ENCODE assay signal across 8 mouse cellular contexts in genomic region chr9:122922436-122922835, GRCm38 (mm10). TPM values are rescaled to one million over a fixed set of nuclear protein-coding genes. Genes with fewer than 3 reads are reported as not detected.
DNase-seq lines count a peak whose midpoint lies in the region; ATAC-seq and TF ChIP-seq lines count a peak whose summit lies in the region.

No protein-coding gene starts in this region.

- peak overlapping the region; percentile 73 for H3K4me2 ChIP-seq in heart, embryonic 14.5 days (ENCODE audit: low read length)
- peak overlapping the region; percentile 77 for H3K4me2 ChIP-seq in hindbrain, embryonic 14.5 days (replicated peaks)
- H3K4me2 ChIP-seq in midbrain, embryonic 12.5 days (replicated peaks) = peak overlapping the region; percentile 60

- no peak for TF ChIP-seq CTCF in cortical plate, adult 2 months (IDR thresholded peaks at IDR 0.05; ENCODE audit: extremely low read depth, insufficient read depth, low read length)
- TF ChIP-seq CTCF in thymus, adult 2 months (IDR thresholded peaks at IDR 0.05; ENCODE audit: borderline replicate concordance, control insufficient read depth, extremely low read depth, insufficient read depth, low read length, poor library complexity) = no peak

- H3K9ac ChIP-seq in heart, embryonic 14.5 days (ENCODE audit: low read length) = peak overlapping the region; percentile 88; the same call in 1 of the 2 replicates
- peak overlapping the region; percentile 99 for H3K9ac ChIP-seq in hindbrain, embryonic 14.5 days
- H3K9ac ChIP-seq in midbrain, embryonic 12.5 days (replicated peaks) = 0 out of 2 replicates have a peak overlapping the region, but pooled peaks have one; percentile 94

- peaks cover 28% of the 10 kb centered on the region for H3K36me3 ChIP-seq in heart, embryonic 14.5 days (ENCODE audit: control insufficient read depth, insufficient read depth, low read length)
- peaks cover 27% of the 10 kb centered on the region for H3K36me3 ChIP-seq in hindbrain, embryonic 14.5 days (replicated peaks; ENCODE audit: control insufficient read depth, insufficient read depth)
- H3K36me3 ChIP-seq in midbrain, embryonic 12.5 days = peaks cover 29% of the 10 kb centered on the region
- H3K36me3 ChIP-seq in thymus, adult 2 months (ENCODE audit: control insufficient read depth, insufficient read depth, low read length) = no peaks in the 10 kb centered on the region

- DNase-seq in heart, adult 9 months (ENCODE audit: low spot score in 2 of 2) = no peak
- no peak for DNase-seq in hindbrain, embryonic 14.5 days (ENCODE audit: low spot score)
- no peak for DNase-seq in left cerebral cortex, postnatal 25 days (ENCODE audit: low spot score in 2 of 2)
- DNase-seq in thymus, adult 2 months = no peak
- no peak for DNase-seq in urinary bladder, postnatal 36 days (ENCODE audit: low spot score in 2 of 2)

- H3K27ac ChIP-seq in heart, embryonic 14.5 days (replicated peaks in 1 of 2; ENCODE audit: control insufficient read depth in 1 of 2, insufficient read depth in 1 of 2, low read depth in 2 of 2, low read length in 2 of 2) = no peak overlapping the region
- H3K27ac ChIP-seq in cortical plate, adult 2 months (ENCODE audit: insufficient read depth, low read length) = no peak overlapping the region
- H3K27ac ChIP-seq in hindbrain, embryonic 14.5 days = peak overlapping the region; percentile 86; the same call in 1 of the 2 replicates
- no peak overlapping the region for H3K27ac ChIP-seq in midbrain, embryonic 12.5 days (replicated peaks)
- H3K27ac ChIP-seq in thymus, adult 2 months (ENCODE audit: control insufficient read depth, insufficient read depth, low read length) = no peak overlapping the region

- no peak for TF ChIP-seq POLR2A in cortical plate, adult 2 months (IDR thresholded peaks at IDR 0.05; ENCODE audit: extremely low read depth, insufficient read depth, low read length)
- no peak for TF ChIP-seq POLR2A in thymus, adult 2 months (IDR thresholded peaks at IDR 0.05; ENCODE audit: control insufficient read depth, extremely low read depth, insufficient read depth, low read length, poor library complexity)

- no peaks in the 10 kb centered on the region for H3K9me3 ChIP-seq in heart, embryonic 14.5 days (ENCODE audit: control insufficient read depth, low read length)
- H3K9me3 ChIP-seq in hindbrain, embryonic 14.5 days (ENCODE audit: control insufficient read depth, low read length) = no peaks in the 10 kb centered on the region
- no peaks in the 10 kb centered on the region for H3K9me3 ChIP-seq in midbrain, embryonic 12.5 days

- peaks cover 0 to 5% of the 10 kb centered on the region in 2 experiments; a peak in 2 of 4 replicates for H3K4me1 ChIP-seq in heart, embryonic 14.5 days (ENCODE audit: control insufficient read depth in 2 of 2, insufficient read depth in 2 of 2, low read length in 2 of 2)
- no peaks in the 10 kb centered on the region for H3K4me1 ChIP-seq in cortical plate, adult 2 months (ENCODE audit: control insufficient read depth, insufficient read depth, low read length)
- H3K4me1 ChIP-seq in hindbrain, embryonic 14.5 days (replicated peaks; ENCODE audit: control insufficient read depth, insufficient read depth, low read length) = peaks cover 6% of the 10 kb centered on the region; the same call in 1 of the 2 replicates
- peaks cover 5% of the 10 kb centered on the region; the same call in 1 of the 2 replicates for H3K4me1 ChIP-seq in midbrain, embryonic 12.5 days
- H3K4me1 ChIP-seq in thymus, adult 2 months (replicated peaks; ENCODE audit: control insufficient read depth, insufficient read depth, low read length) = no peaks in the 10 kb centered on the region

- 19% methylated on average over 3 of the region's 3 CpGs for WGBS in heart, embryonic 14.5 days
- WGBS in hindbrain, embryonic 14.5 days = 21% methylated on average over 3 of the region's 3 CpGs
- 19% methylated on average over 3 of the region's 3 CpGs for WGBS in midbrain, embryonic 12.5 days
- WGBS in thymus, adult 2 months = 46% methylated on average over 3 of the region's 3 CpGs

- peak overlapping the region; percentile 66 to 99 for H3K4me3 ChIP-seq in heart, embryonic 14.5 days (ENCODE audit: control insufficient read depth in 1 of 2, insufficient read depth in 1 of 2, low read depth in 1 of 2, low read length in 2 of 2)
- H3K4me3 ChIP-seq in cortical plate, adult 2 months (ENCODE audit: insufficient read depth, low read length) = peak overlapping the region; percentile 44; the same call in 1 of the 2 replicates
- H3K4me3 ChIP-seq in hindbrain, embryonic 14.5 days (replicated peaks; ENCODE audit: low read length) = peak overlapping the region; percentile 85
- H3K4me3 ChIP-seq in midbrain, embryonic 12.5 days = peak overlapping the region; percentile 88
- H3K4me3 ChIP-seq in thymus, adult 2 months (ENCODE audit: control insufficient read depth, insufficient read depth, low read length) = no peak overlapping the region

- intact Hi-C loops in left cerebral cortex, postnatal 25 days (cut with DNase I) = no loop called here

- no peak for ATAC-seq in heart, embryonic 14.5 days (ENCODE audit: insufficient number of reproducible peaks, insufficient read depth, low FRiP score, low read depth)
- peak; percentile 68; the same call in 1 of the 2 replicates for ATAC-seq in hindbrain, embryonic 14.5 days (ENCODE audit: low FRiP score)
- peak; percentile 65; the same call in 1 of the 2 replicates for ATAC-seq in midbrain, embryonic 12.5 days (ENCODE audit: low FRiP score, low read depth)

- H3K27me3 ChIP-seq in heart, embryonic 14.5 days (ENCODE audit: control insufficient read depth, insufficient read depth, low read length) = peaks cover 8% of the 10 kb centered on the region; the same call in 1 of the 2 replicates
- peaks cover 8% of the 10 kb centered on the region; the same call in 1 of the 2 replicates for H3K27me3 ChIP-seq in hindbrain, embryonic 14.5 days (ENCODE audit: control insufficient read depth, insufficient read depth, low read length)
- peaks cover 15% of the 10 kb centered on the region for H3K27me3 ChIP-seq in midbrain, embryonic 12.5 days
- peaks cover 13% of the 10 kb centered on the region for H3K27me3 ChIP-seq in thymus, adult 2 months (ENCODE audit: control insufficient read depth, insufficient read depth, low read length)

RNA-seq across cellular contexts. Expression of gene Zfp105, which starts 0.4 kb away (rescaled TPM):
- polyA plus RNA-seq in heart, embryonic 14.5 days (2014; fragmentation: Nextera tagmentation; extraction: Ambion mirVana) = 10.8 and 11.5 TPM in 2 replicates
- 4.7 TPM in 2 replicates for polyA plus RNA-seq in cortical plate, adult 2 months (2012; rRNA removed)
- polyA plus RNA-seq in hindbrain, embryonic 14.5 days (2014; fragmentation: Nextera tagmentation; extraction: Ambion mirVana) = 16.1 and 17.0 TPM in 2 replicates
- 34.1 and 38.1 TPM in 2 replicates for polyA plus RNA-seq in midbrain, embryonic 12.5 days (2016; fragmentation: Nextera tagmentation; extraction: Ambion mirVana)
- 1 to 10 TPM; 7.0 to 7.2 TPM for total RNA-seq in left cerebral cortex, postnatal 25 days (2021)
- polyA plus RNA-seq in thymus, adult 2 months (2012; rRNA removed) = 0.20 and 0.23 TPM in 2 replicates

RNA-seq across cellular contexts. Expression of gene 1110059G10Rik, which starts 28.4 kb away (rescaled TPM):
- polyA plus RNA-seq in heart, embryonic 14.5 days (2014; fragmentation: Nextera tagmentation; extraction: Ambion mirVana) = 28.0 and 30.0 TPM in 2 replicates
- polyA plus RNA-seq in cortical plate, adult 2 months (2012; rRNA removed) = 18.9 and 20.0 TPM in 2 replicates
- 32.3 and 33.9 TPM in 2 replicates for polyA plus RNA-seq in hindbrain, embryonic 14.5 days (2014; fragmentation: Nextera tagmentation; extraction: Ambion mirVana)
- 32.0 and 34.3 TPM in 2 replicates for polyA plus RNA-seq in midbrain, embryonic 12.5 days (2016; fragmentation: Nextera tagmentation; extraction: Ambion mirVana)
- 10 to 100 TPM; 20.9 to 22.5 TPM for total RNA-seq in left cerebral cortex, postnatal 25 days (2021)
- polyA plus RNA-seq in thymus, adult 2 months (2012; rRNA removed) = 2.9 and 3.2 TPM in 2 replicates

RNA-seq across cellular contexts. Expression of gene Kif15, which starts 28.4 kb away (rescaled TPM):
- polyA plus RNA-seq in heart, embryonic 14.5 days (2014; fragmentation: Nextera tagmentation; extraction: Ambion mirVana) = 22.2 and 26.2 TPM in 2 replicates
- 0.79 and 0.92 TPM in 2 replicates for polyA plus RNA-seq in cortical plate, adult 2 months (2012; rRNA removed)
- polyA plus RNA-seq in hindbrain, embryonic 14.5 days (2014; fragmentation: Nextera tagmentation; extraction: Ambion mirVana) = 9.2 and 9.3 TPM in 2 replicates
- polyA plus RNA-seq in midbrain, embryonic 12.5 days (2016; fragmentation: Nextera tagmentation; extraction: Ambion mirVana) = 68.2 and 73.8 TPM in 2 replicates
- total RNA-seq in left cerebral cortex, postnatal 25 days (2021) = under 1 TPM; 0.46 to 0.48 TPM
- 40.1 and 62.8 TPM in 2 replicates for polyA plus RNA-seq in thymus, adult 2 months (2012; rRNA removed)

RNA-seq across cellular contexts. Expression of gene Zkscan7, which starts 37.0 kb away (rescaled TPM):
- polyA plus RNA-seq in heart, embryonic 14.5 days (2014; fragmentation: Nextera tagmentation; extraction: Ambion mirVana) = 1.1 and 1.5 TPM in 2 replicates
- 3.0 and 3.3 TPM in 2 replicates for polyA plus RNA-seq in cortical plate, adult 2 months (2012; rRNA removed)
- polyA plus RNA-seq in hindbrain, embryonic 14.5 days (2014; fragmentation: Nextera tagmentation; extraction: Ambion mirVana) = 1.9 and 2.2 TPM in 2 replicates
- polyA plus RNA-seq in midbrain, embryonic 12.5 days (2016; fragmentation: Nextera tagmentation; extraction: Ambion mirVana) = 4.5 and 4.8 TPM in 2 replicates
- 1 to 10 TPM; 4.1 to 5.0 TPM for total RNA-seq in left cerebral cortex, postnatal 25 days (2021)
- polyA plus RNA-seq in thymus, adult 2 months (2012; rRNA removed) = 2.8 and 3.0 TPM in 2 replicates

RNA-seq across cellular contexts. Expression of gene Zfp445, which starts 56.6 kb away (rescaled TPM):
- 34.8 and 36.7 TPM in 2 replicates for polyA plus RNA-seq in heart, embryonic 14.5 days (2014; fragmentation: Nextera tagmentation; extraction: Ambion mirVana)
- polyA plus RNA-seq in cortical plate, adult 2 months (2012; rRNA removed) = 140 and 156 TPM in 2 replicates
- polyA plus RNA-seq in hindbrain, embryonic 14.5 days (2014; fragmentation: Nextera tagmentation; extraction: Ambion mirVana) = 97.7 and 104 TPM in 2 replicates
- polyA plus RNA-seq in midbrain, embryonic 12.5 days (2016; fragmentation: Nextera tagmentation; extraction: Ambion mirVana) = 124 and 134 TPM in 2 replicates
- total RNA-seq in left cerebral cortex, postnatal 25 days (2021) = 100 to 1,000 TPM; 151 to 172 TPM
- polyA plus RNA-seq in thymus, adult 2 months (2012; rRNA removed) = 55.0 and 56.2 TPM in 2 replicates
